Mouse (Mus musculus) gastrocnemius, adult 18-20 months (tissue): ENCODE measurements at regions not wholly inside any gene's neighbourhood (a gene's known extent, or its start where the extent isn't known, plus 50 kb on each side); places are given as distances from the start of the nearest gene placed in this dataset.

Experiments used
- DNase-seq: peaks from one replicate; pipeline ENCODE4 v3.0.0; 2021; ENCODE audit warnings: low spot score

DNA sequence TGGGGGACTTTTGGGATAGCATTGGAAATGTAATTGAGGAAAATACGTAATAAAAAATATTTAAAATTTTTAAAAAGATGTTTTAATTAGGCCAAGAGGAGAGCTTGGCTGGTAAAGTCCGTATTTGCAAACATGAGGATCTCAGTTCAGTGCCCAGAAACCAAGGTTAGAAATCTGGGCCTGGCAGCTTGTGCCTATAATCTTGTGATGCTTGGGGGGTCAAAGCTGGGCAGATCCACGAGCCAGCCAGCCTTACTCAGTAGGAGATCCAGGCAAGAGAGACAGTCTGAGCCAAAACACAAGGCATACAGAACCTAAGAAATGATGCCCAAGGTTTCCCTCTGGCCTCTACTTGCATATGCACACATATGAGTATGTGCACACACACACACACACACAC lies 54.1 kb upstream of the Cxadr start:
- no peak for DNase-seq

DNA sequence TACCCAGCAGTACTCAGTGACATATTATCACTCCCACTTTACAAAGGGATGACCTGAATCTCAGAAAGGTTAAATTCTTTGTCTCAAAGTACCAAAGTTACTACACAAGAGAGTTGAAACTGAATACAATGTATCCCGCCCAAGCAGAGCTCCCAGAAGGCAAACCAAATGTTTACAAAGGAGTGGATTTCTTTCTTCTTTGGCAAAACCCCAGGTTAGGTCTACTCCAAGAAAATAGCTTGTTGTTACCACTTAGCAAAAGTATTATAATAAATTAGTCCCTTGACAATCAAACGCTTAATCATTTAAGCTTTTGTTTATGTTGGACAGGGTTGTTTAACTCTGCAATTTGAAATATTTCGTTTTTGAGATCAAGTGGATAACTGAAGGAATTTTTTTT lies 58.6 kb upstream of the Cxadr start:
- no peak for DNase-seq

- DNase-seq = no peak
These were observed 61.1 kb upstream of the Cxadr start for GRCm38 (mm10) chr16:78240152-78240551.

- DNase-seq = no peak
These were observed 63.1 kb upstream of the Cxadr start for GRCm38 (mm10) chr16:78238052-78238701.

GRCm38 (mm10) chr16:78237641-78238051 lies 63.6 kb upstream of the Cxadr start:
- DNase-seq = no peak

- peak; percentile 16 for DNase-seq
These were observed 64.3 kb upstream of the Cxadr start for GRCm38 (mm10) chr16:78236746-78237640.

- no peak for DNase-seq
These were observed 69.1 kb upstream of the Cxadr start for GRCm38 (mm10) chr16:78232205-78232604.

DNA sequence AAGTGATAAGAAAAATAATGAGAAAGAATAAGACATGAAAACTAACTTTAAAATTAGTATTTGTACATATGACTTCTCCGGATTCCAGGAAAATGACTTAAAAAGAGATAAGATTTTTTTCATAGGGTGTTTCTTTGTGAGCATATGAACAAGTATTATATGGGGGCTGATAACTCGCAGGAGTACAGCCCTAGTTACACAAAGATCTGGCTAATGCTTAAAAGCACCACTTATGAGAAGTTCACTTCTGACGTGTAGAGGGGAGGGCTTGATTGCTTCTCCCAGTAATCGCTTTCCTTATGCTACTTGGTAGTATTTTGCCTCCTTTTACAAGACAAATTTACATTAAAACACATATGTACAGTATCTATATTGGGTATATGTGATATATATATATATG lies 72.3 kb upstream of the Cxadr start:
- no peak for DNase-seq

DNA sequence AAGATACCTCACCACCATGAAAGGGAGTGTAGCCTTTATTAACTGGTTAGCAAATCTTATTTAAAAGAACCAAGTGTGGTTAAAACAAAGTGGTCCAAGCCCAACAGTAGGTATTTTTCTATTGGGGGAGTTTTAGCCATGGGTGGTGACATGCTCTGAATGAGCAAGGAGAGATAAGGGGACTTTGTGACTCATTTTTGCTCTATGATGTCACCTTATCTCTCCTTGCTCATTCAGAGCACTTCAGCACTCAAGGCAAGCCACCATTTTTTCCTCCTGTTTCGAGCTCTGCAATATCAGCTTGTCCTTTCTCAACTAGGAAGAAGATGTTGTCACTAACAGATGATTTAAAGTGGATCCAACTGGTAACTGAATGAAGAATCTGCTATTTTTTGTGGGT lies 78.9 kb upstream of the Cxadr start:
- no peak for DNase-seq

GRCm38 (mm10) chr16:78221781-78222180 lies 79.5 kb upstream of the Cxadr start:
- DNase-seq = no peak

DNA sequence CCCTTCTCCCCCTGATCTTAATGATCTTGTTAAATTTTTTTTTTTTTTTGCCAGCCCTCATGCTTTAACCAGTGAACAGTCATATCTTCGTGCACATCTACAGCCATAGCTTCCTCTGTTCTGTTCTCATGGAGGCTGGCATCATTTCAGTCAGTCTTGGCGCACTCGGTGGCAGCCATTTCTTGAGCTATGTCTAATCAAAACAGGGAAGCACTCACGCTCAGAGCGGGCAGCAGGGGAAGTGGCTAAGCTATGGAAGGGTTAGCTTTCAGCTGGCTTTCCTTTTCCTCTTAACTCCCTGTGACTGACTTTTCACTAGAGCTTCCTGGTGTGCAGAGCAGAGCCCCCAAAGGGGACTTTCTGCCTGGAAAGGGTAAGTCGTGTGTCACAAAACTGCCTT lies 83.7 kb upstream of the Cxadr start:
- DNase-seq = no peak

- DNase-seq = no peak
These were observed 84.4 kb upstream of the Cxadr start for GRCm38 (mm10) chr16:78216752-78217351.

- no peak for DNase-seq
These were observed 89.6 kb upstream of the Cxadr start for GRCm38 (mm10) chr16:78211687-78212086.

GRCm38 (mm10) chr16:78208321-78208720 lies 93.0 kb upstream of the Cxadr start:
- DNase-seq = no peak

- no peak for DNase-seq
These were observed 97.0 kb upstream of the Cxadr start for GRCm38 (mm10) chr16:78204332-78204731.

DNA sequence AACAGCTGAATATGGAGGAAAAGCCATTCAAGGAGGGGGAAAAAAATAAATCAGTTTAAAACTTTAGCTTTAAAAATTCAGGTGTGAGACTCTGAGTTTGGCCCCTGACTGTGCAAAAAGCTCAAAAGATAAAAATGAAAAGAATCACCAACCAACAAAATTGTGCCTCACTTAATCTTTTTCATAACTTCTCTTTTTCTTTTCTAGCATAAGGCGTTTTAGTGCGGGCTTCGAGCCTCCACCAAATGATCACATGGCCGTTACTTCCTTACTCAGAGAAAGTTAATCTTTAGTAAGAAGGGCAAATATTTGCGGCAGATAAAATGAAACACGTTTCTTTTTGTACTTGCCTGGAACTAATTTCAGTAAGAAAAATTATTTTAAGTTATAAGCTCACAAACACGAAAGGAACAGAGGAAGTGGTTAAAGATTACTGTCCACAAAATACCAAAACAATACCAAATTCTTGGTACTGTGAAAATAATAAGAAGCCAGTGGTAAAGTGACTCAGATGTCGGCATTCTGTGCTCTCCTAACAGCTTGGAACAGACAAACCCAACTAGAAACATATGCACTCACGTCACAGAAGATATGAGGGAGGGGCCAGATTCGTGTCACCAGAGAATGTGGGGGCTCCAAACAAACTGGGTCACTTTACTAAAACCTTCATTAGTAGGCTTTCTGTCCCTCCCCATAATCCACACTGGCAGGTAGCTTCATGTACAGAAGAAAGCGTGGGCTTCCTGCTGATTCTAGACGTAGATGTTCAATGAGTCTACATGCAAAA lies 101.1 kb upstream of the Cxadr start:
- no peak for DNase-seq

DNA sequence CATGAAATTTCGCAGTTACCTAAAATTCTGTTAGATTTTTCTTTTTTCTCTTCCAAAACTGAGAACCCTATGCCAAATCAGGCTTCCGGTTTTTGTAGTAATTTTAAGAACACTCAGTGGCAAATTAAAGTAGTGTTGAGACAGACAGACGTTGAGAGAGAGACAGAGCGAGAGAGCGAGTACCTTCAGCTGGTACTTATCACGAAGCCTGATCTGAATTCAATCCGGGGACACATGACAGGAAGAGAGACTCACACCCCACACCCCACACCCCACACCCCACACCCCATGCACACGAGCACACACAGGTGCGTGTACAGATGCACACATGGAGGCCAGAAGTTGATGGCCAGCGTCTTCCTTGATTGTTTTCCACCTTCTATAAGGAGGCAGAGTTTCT lies 102.0 kb upstream of the Cxadr start:
- DNase-seq = no peak

GRCm38 (mm10) chr16:78198642-78199121 lies 102.6 kb upstream of the Cxadr start:
- DNase-seq = peak; percentile 67

GRCm38 (mm10) chr16:78197252-78197896 lies 103.9 kb upstream of the Cxadr start:
- peak; percentile 74 for DNase-seq

DNA sequence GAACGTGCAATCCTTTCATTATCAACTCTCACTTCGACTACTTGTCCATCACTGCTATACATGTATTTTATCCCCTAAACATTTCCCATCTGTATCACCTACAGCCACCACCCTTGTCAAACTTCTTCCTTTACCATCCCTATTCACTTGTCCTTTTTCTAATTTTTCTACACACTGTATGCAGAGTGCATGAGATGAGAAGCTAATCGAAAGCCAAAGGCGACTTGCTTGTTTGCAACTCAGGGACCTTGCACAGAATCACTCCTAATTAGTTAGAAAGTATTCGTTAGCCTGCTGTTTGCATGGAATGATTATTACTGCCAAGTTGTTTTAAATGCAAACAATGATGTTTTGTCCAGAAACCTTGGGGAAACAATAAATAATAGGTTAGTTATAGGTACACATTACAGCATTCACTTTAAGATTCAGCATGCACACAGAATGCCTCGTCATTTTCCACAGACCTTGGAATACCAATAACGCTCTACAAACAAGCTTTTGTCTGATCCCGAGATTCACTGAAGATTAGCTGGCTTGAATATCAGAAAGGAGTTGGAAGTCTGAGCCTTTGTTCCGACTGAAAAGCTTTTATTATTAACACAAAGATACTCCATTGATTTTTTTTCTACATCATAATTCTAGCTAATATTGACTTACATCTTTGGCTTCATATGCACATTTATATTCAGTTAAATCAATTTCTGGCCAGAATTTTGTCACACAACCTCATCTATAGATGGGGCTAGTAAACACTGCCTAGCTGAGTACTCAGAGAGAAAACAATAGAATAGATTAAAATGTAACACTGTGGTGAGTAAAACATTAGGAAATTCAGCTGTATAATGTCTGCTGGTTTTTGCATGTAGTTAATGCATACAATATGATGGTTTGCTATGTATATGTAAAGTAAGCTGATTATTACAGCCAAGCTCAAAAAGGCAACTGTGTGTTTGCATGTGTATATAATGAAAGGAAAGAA lies 130.4 kb upstream of the Cxadr start:
- no peak for DNase-seq
